In genomic region chr1:86076565-86076964, GRCm38 (mm10) we compare ENCODE assay signal across 37 mouse cellular contexts. TPM values are rescaled to one million over a fixed set of nuclear protein-coding genes. Genes with fewer than 3 reads are reported as not detected.
"Had no signal": no experiment of that assay in that cellular context is flagged by ENCODE, and none has a peak within 500 bp of the region (broad histone marks: within the 10 kb centered on the region; RNA-seq: fewer than 3 reads in every experiment).

No protein-coding gene starts in this region.

- ATAC-seq: hindbrain, embryonic 16.5 days; hindbrain, postnatal 0 days; inflammation-experienced regulatory T-cells, adult 6 months; intestine, embryonic 15.5 days; intestine, embryonic 16.5 days; intestine, postnatal 0 days had no signal

- DNase-seq: heart, postnatal 10 days; heart, postnatal 14 days; heart, postnatal 36 days; heart, postnatal 4 days; kidney, adult 11 months; kidney, adult 18-20 months; kidney, adult 2 months; kidney, adult 8-10 months; kidney, adult 9 months; kidney, postnatal 10 days; kidney, postnatal 14 days; kidney, postnatal 25 days; kidney, postnatal 36 days; kidney, postnatal 4 days; layer of hippocampus, adult 9-11 months; layer of hippocampus, postnatal 36 days had no signal

RNA-seq across cellular contexts. Expression of gene 2810459M11Rik, which starts 30.9 kb away (rescaled TPM):
- polyA plus RNA-seq: heart, postnatal 0 days; inflammation-experienced regulatory T-cells, adult 6 months had no signal

RNA-seq across cellular contexts. Expression of gene Gm21972, which starts 56.9 kb away (rescaled TPM):
- polyA plus RNA-seq: heart, embryonic 11.5 days; heart, embryonic 13.5 days; heart, embryonic 14.5 days; heart, embryonic 16.5 days; heart, postnatal 0 days; hindbrain, embryonic 10.5 days; hindbrain, embryonic 11.5 days; inflammation-experienced regulatory T-cells, adult 6 months; intestine, embryonic 15.5 days; intestine, embryonic 16.5 days; kidney, adult 2 months; kidney, embryonic 15.5 days; kidney, embryonic 16.5 days; kidney, postnatal 0 days; large intestine, adult 2 months had no signal

RNA-seq across cellular contexts. Expression of gene Spata3, which starts 59.9 kb away (rescaled TPM):
- polyA plus RNA-seq: heart, embryonic 11.5 days; heart, embryonic 12.5 days; heart, embryonic 13.5 days; heart, embryonic 14.5 days; heart, embryonic 15.5 days; heart, embryonic 16.5 days; heart, postnatal 0 days; hindbrain, embryonic 10.5 days; hindbrain, embryonic 11.5 days; hindbrain, embryonic 12.5 days; intestine, embryonic 14.5 days; intestine, embryonic 15.5 days; intestine, embryonic 16.5 days; intestine, postnatal 0 days; kidney, embryonic 15.5 days; kidney, embryonic 16.5 days; large intestine, adult 2 months had no signal
